Comparison of ENCODE assay signal across 23 mouse cellular contexts in genomic region chr14:50868211-50868610, GRCm38 (mm10). TPM values are rescaled to one million over a fixed set of nuclear protein-coding genes. Genes with fewer than 3 reads are reported as not detected.
"Had no signal": no experiment of that assay in that cellular context is flagged by ENCODE, and none has a peak within 500 bp of the region (broad histone marks: within the 10 kb centered on the region; RNA-seq: fewer than 3 reads in every experiment).

No protein-coding gene starts in this region.

- DNase-seq: gastrocnemius, adult 2 months; gastrocnemius, postnatal 10 days; gastrocnemius, postnatal 25 days; heart, adult 2 months; heart, postnatal 4 days; kidney, adult 18-20 months; kidney, adult 8-10 months; kidney, postnatal 10 days; kidney, postnatal 25 days; kidney, postnatal 4 days; left cerebral cortex, postnatal 4 days had no signal

- H3K36me3 ChIP-seq: hindbrain, embryonic 10.5 days; hindbrain, embryonic 12.5 days; limb, embryonic 13.5 days; liver, embryonic 12.5 days had no signal

- H3K27ac ChIP-seq: gastrocnemius, adult 2 months; heart, adult 2 months; heart, embryonic 13.5 days; heart, embryonic 15.5 days; hindbrain, embryonic 10.5 days; hindbrain, embryonic 12.5 days; hindbrain, embryonic 14.5 days; layer of hippocampus, adult 2 months; left cerebral cortex, adult 2 months; limb, embryonic 13.5 days; limb, embryonic 15.5 days; liver, embryonic 12.5 days; liver, embryonic 14.5 days had no signal

- H3K27me3 ChIP-seq: heart, embryonic 13.5 days; heart, embryonic 15.5 days; hindbrain, embryonic 12.5 days; limb, embryonic 13.5 days; limb, embryonic 15.5 days; liver, embryonic 12.5 days had no signal

- H3K9me3 ChIP-seq: heart, embryonic 13.5 days; heart, embryonic 15.5 days; hindbrain, embryonic 10.5 days; hindbrain, embryonic 12.5 days; limb, embryonic 13.5 days; limb, embryonic 15.5 days; liver, embryonic 12.5 days had no signal

- H3K4me3 ChIP-seq: gastrocnemius, adult 2 months; heart, adult 2 months; heart, embryonic 13.5 days; heart, embryonic 15.5 days; hindbrain, embryonic 10.5 days; hindbrain, embryonic 12.5 days; layer of hippocampus, adult 2 months; left cerebral cortex, adult 2 months; limb, embryonic 13.5 days; limb, embryonic 15.5 days; liver, embryonic 12.5 days had no signal

RNA-seq across cellular contexts. Expression of gene Klhl33, which starts 29.1 kb away (rescaled TPM):
- polyA plus RNA-seq: liver, adult 2 months had no signal
